Mouse (Mus musculus) cortical plate, adult 2 months (tissue): Measurements from ENCODE around the gene Fth1.

Source experiments
- CTCF ChIP-seq: fragments of 200-500 bp; IDR thresholded peaks from 2 replicates; pipeline ENCODE4 v1.5.1; 2011; ENCODE audit warnings: mild to moderate bottlenecking, control low read depth, low read length; ENCODE audit not compliant: insufficient read depth; ENCODE audit errors: extremely low read depth
- POLR2A ChIP-seq: fragments of 200-500 bp; IDR thresholded peaks from 2 replicates; pipeline ENCODE4 v1.6.1; 2011; ENCODE audit warnings: mild to moderate bottlenecking, low read length, control low read depth; ENCODE audit not compliant: insufficient read depth; ENCODE audit errors: extremely low read depth

DNA sequence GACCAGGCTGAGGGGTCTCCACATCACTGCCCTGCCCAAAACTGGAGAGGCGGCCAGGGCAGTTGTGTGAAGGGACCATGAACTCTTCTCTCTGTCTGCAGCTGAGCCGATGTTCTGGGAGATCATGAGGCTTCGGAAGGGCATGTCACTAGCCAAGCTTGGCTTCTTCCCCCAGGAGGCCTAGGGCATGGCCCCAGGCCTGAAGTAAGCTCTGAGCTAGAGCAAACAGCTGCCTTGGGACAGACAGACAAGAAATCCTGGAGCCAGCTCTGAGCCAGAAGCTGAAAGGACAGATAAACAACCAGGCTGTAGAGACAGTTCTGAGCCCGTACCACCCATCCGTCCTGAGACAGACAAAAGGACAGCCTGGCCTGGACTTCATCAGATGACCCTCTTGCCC lies 54.0 kb downstream of the Fth1 start:
- TF ChIP-seq POLR2A (no peak), CTCF (no peak)
